Comparison of ENCODE assay signal across 31 mouse cellular contexts in the genomic region with DNA sequence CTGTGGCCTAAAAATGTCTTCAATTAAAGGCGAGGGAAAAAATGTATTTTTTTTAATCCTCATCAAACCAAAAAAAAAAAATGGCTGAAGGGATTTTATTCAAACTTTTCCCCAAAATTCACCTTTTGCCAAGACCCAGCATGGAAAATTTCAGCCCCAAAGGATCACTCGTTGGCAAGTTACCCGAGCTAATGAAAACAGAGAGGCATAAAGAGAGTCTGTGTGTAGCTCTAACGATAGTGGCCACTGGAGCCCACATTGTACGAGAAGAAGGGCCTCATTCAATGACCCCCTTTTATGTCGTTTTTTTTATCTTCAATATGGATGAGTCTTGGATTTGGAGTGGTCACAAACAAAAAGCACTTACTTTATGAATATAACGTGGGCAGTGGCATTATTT.
DNase-seq lines count a peak whose midpoint lies in the region; ATAC-seq and TF ChIP-seq lines count a peak whose summit lies in the region.
"Had no signal": no experiment of that assay in that cellular context is flagged by ENCODE, and none has a peak within 500 bp of the region (broad histone marks: within the 10 kb centered on the region; RNA-seq: fewer than 3 reads in every experiment).

No protein-coding gene starts in this region.

- no peak overlapping the region for H3K4me3 ChIP-seq in hindbrain, postnatal 0 days (ENCODE audit: low read length)
- no peak overlapping the region for H3K4me3 ChIP-seq in hindbrain, embryonic 13.5 days
- H3K4me3 ChIP-seq in limb, embryonic 14.5 days (replicated peaks; ENCODE audit: low read length), result no peak overlapping the region
- H3K4me3 ChIP-seq: forebrain, embryonic 10.5 days; heart, embryonic 13.5 days; hindbrain, embryonic 15.5 days; kidney, embryonic 15.5 days; layer of hippocampus, adult 2 months; limb, embryonic 12.5 days; liver, embryonic 13.5 days; neural tube, embryonic 13.5 days had no signal

- H3K4me2 ChIP-seq in hindbrain, postnatal 0 days (ENCODE audit: low read depth, low read length), result no peak overlapping the region
- H3K4me2 ChIP-seq in hindbrain, embryonic 13.5 days, result no peak overlapping the region
- H3K4me2 ChIP-seq in limb, embryonic 14.5 days (replicated peaks; ENCODE audit: low read depth, low read length, severe bottlenecking), result no peak overlapping the region
- H3K4me2 ChIP-seq: heart, embryonic 13.5 days; hindbrain, embryonic 15.5 days; kidney, embryonic 15.5 days; limb, embryonic 12.5 days; liver, embryonic 13.5 days; neural tube, embryonic 13.5 days had no signal

- 44% methylated on average over 7 of the region's 7 CpGs for WGBS in hindbrain, postnatal 0 days
- 46% methylated on average over 7 of the region's 7 CpGs for WGBS in hindbrain, embryonic 13.5 days
- 45% methylated on average over 7 of the region's 7 CpGs for WGBS in limb, embryonic 14.5 days

- no peak for TF ChIP-seq CTCF in hindbrain, postnatal 0 days (IDR thresholded peaks at IDR 0.05; ENCODE audit: low read depth)

- H3K9me3 ChIP-seq in hindbrain, postnatal 0 days (ENCODE audit: low read length), result no peaks in the 10 kb centered on the region
- no peaks in the 10 kb centered on the region for H3K9me3 ChIP-seq in hindbrain, embryonic 13.5 days
- H3K9me3 ChIP-seq in limb, embryonic 14.5 days (ENCODE audit: control insufficient read depth, low read length), result no peaks in the 10 kb centered on the region
- H3K9me3 ChIP-seq: forebrain, embryonic 10.5 days; heart, embryonic 13.5 days; hindbrain, embryonic 15.5 days; kidney, embryonic 15.5 days; limb, embryonic 12.5 days; liver, embryonic 13.5 days; neural tube, embryonic 13.5 days had no signal

- DNase-seq in adrenal gland, postnatal 10 days, result peak; percentile 45
- no peak for DNase-seq in adrenal gland, postnatal 4 days (ENCODE audit: low spot score in 2 of 2)
- DNase-seq in hindbrain, postnatal 0 days (ENCODE audit: low spot score), result peak; percentile 54
- peak; percentile 11 for DNase-seq in adipocyte (ENCODE audit: low spot score)
- peak; percentile 50 for DNase-seq in limb, embryonic 14.5 days (ENCODE audit: low spot score)
- DNase-seq in retina, embryonic 14.5 days (ENCODE audit: low spot score), result no peak
- no peak for DNase-seq in lung, postnatal 25 days (ENCODE audit: low spot score)
- DNase-seq: adrenal gland, adult 8-10 months; cerebellum, adult 2 months; cerebellum, postnatal 36 days; forebrain, postnatal 0 days; gastrocnemius, postnatal 10 days; heart, postnatal 10 days; kidney, adult 18-20 months; kidney, postnatal 36 days; layer of hippocampus, postnatal 36 days; liver, embryonic 13.5 days; lung, adult 18-20 months; thymus, adult 2 months; thymus, postnatal 36 days had no signal

- H3K4me1 ChIP-seq in hindbrain, postnatal 0 days (ENCODE audit: insufficient read depth, low read length), result peaks cover 12% of the 10 kb centered on the region; the same call in 1 of the 2 replicates
- H3K4me1 ChIP-seq in hindbrain, embryonic 13.5 days (replicated peaks), result peaks cover 16% of the 10 kb centered on the region
- H3K4me1 ChIP-seq in limb, embryonic 14.5 days (ENCODE audit: control insufficient read depth, insufficient read depth, low read length), result peaks cover 56% of the 10 kb centered on the region

- ATAC-seq in hindbrain, postnatal 0 days, result no peak
- no peak for ATAC-seq in hindbrain, embryonic 13.5 days (ENCODE audit: low FRiP score)
- ATAC-seq in limb, embryonic 14.5 days (ENCODE audit: low FRiP score, low read depth), result no peak
- ATAC-seq: activated CD4-positive, CD25-positive, alpha-beta regulatory T cell, adult 4 months; forebrain, postnatal 0 days; lung, postnatal 0 days had no signal

- H3K27ac ChIP-seq in hindbrain, postnatal 0 days, result no peak overlapping the region
- H3K27ac ChIP-seq in hindbrain, embryonic 13.5 days, result no peak overlapping the region
- H3K27ac ChIP-seq in limb, embryonic 14.5 days (replicated peaks; ENCODE audit: low read depth, low read length), result peak overlapping the region; percentile 56
- H3K27ac ChIP-seq: forebrain, embryonic 10.5 days; heart, embryonic 13.5 days; hindbrain, embryonic 15.5 days; kidney, embryonic 15.5 days; layer of hippocampus, adult 2 months; liver, embryonic 13.5 days; macrophage; neural tube, embryonic 13.5 days had no signal

- no peak overlapping the region for H3K9ac ChIP-seq in hindbrain, postnatal 0 days (replicated peaks; ENCODE audit: low read length)
- no peak overlapping the region for H3K9ac ChIP-seq in hindbrain, embryonic 13.5 days
- H3K9ac ChIP-seq in limb, embryonic 14.5 days (ENCODE audit: low read depth, low read length, severe bottlenecking), result no peak overlapping the region
- H3K9ac ChIP-seq: forebrain, postnatal 0 days; heart, embryonic 13.5 days; hindbrain, embryonic 15.5 days; kidney, embryonic 15.5 days; limb, embryonic 12.5 days; liver, embryonic 13.5 days; neural tube, embryonic 13.5 days had no signal

- no peaks in the 10 kb centered on the region for H3K27me3 ChIP-seq in hindbrain, postnatal 0 days (ENCODE audit: insufficient read depth, low read length)
- H3K27me3 ChIP-seq in hindbrain, embryonic 13.5 days, result peaks cover 16% of the 10 kb centered on the region
- H3K27me3 ChIP-seq in limb, embryonic 14.5 days (ENCODE audit: control insufficient read depth, insufficient read depth, low read length), result no peaks in the 10 kb centered on the region; the same call in 1 of the 2 replicates
- H3K27me3 ChIP-seq: hindbrain, embryonic 15.5 days had no signal

- no peaks in the 10 kb centered on the region for H3K36me3 ChIP-seq in hindbrain, postnatal 0 days (ENCODE audit: insufficient read depth, low read length)
- no peaks in the 10 kb centered on the region for H3K36me3 ChIP-seq in hindbrain, embryonic 13.5 days
- no peaks in the 10 kb centered on the region for H3K36me3 ChIP-seq in limb, embryonic 14.5 days (ENCODE audit: control insufficient read depth, insufficient read depth, low read length)
- H3K36me3 ChIP-seq: forebrain, embryonic 10.5 days; heart, embryonic 13.5 days; hindbrain, embryonic 15.5 days; kidney, embryonic 15.5 days; limb, embryonic 12.5 days; liver, embryonic 13.5 days; neural tube, embryonic 13.5 days had no signal

- TF ChIP-seq POLR2A in limb, embryonic 14.5 days (IDR thresholded peaks at IDR 0.05; ENCODE audit: borderline replicate concordance, extremely low read depth, insufficient read depth, insufficient read length), result no peak

Comparison
In these comparisons a context has a peak if more than half of its experiments do, and no peak if none do; other contexts are left out.
1. DNase-seq: peak in adrenal gland, postnatal 10 days (single experiment), hindbrain, postnatal 0 days (single experiment), adipocyte (single experiment) and limb, embryonic 14.5 days (single experiment); none in adrenal gland, postnatal 4 days (0 of 2), retina, embryonic 14.5 days (single experiment) and lung, postnatal 25 days (single experiment).